Mouse (Mus musculus): ENCODE measurements around the gene A930018P22Rik. TPM values are rescaled to one million over a fixed set of nuclear protein-coding genes. Genes with fewer than 3 reads are reported as not detected.
A peak's percentile ranks its signal among the peaks of the same experiment; 100 is the strongest.
"Not testable (repeated sequence)": the region's sequence is repeated elsewhere in the genome, so short reads cannot be mapped to it uniquely, and the experiment has no call there.

A930018P22Rik gene
- polyA plus RNA-seq, 1 experiment from 2014 or later = 0.24 TPM

DNA sequence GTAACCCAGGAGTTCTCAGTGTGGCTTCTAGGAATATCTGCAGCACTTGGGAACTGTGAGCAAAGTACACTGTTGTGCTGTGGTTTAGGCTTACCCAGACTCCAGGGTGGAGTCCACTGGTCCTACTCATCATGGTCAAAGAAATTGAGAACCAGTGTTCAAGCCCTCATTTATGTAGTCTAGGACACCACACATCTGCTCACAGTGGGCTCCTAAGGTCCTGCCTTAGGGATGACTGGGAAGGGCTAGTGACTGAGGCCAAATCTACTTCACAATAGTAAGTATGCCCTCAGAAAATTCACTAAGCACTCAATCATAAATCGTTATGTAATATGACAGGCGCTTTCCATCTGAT lies 23.4 kb upstream of the A930018P22Rik start:
- no peak overlapping the region for H3K27ac ChIP-seq

DNA sequence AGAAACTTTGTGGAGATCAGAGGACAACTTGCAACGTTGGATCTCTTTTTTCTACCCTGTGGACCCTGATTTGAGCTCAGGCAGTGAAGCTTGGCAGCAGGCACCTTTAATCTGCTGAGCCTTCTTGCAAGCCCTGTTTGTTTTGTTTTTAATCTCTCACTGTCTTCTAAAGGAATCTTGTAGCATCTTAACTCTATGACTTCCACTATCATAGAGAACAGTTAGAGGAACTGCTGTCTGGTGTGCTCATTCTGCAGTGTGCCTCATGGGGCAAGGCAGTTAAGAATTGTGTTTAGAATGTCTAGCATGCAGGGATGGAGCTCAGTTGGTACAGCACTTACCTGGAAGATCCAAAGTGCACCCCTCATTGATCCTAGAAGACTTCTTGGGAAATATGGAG lies 22.6 kb upstream of the A930018P22Rik start:
- Histone ChIP-seq H3K4me3 (replicated peaks) (no peak overlapping the region), H3K4me2 (replicated peaks) (no peak overlapping the region), H3K36me3 (no peaks in the 10 kb centered on the region), H3K27ac (no peak overlapping the region), H3K4me1 (replicated peaks) (peaks cover 4% of the 10 kb centered on the region; the same call in 1 of the 2 replicates), H3K9ac (no peak overlapping the region), H3K9me3 (no peaks in the 10 kb centered on the region), H3K27me3 (replicated peaks) (no peaks in the 10 kb centered on the region)
- 49% methylated on average over 1 of the region's 1 CpGs for WGBS
- no peak for ATAC-seq

More for the DNA sequence above, 23.4 kb upstream of the A930018P22Rik start:
- Histone ChIP-seq H3K4me3 (replicated peaks) (no peak overlapping the region), H3K4me2 (replicated peaks) (no peak overlapping the region), H3K36me3 (no peaks in the 10 kb centered on the region), H3K4me1 (replicated peaks) (peaks cover 4% of the 10 kb centered on the region; the same call in 1 of the 2 replicates), H3K27me3 (replicated peaks) (no peaks in the 10 kb centered on the region), H3K9me3 (no peaks in the 10 kb centered on the region), H3K9ac (no peak overlapping the region)
- 90% methylated on average over 2 of the region's 2 CpGs for WGBS
- ATAC-seq = no peak

DNA sequence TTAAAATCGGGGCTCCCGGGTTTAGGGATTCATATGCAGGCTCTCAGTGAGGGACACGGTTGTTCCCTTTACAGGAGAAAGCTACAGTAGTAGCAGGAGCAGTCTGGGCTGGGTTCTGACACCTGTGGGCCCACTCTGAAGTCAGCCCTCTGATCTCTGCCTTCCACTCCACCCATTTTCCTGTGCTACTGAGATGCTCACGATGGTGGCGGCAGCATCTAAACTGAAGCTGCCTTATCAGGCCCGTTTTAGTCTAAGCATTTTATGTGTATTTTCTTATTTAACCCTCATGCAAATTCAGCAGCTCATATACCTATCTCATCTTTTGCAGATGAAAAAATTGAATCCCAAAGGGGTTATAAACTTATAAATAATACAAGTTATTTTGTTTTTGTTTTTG lies 17.8 kb upstream of the A930018P22Rik start:
- H3K27me3 ChIP-seq (replicated peaks) = no peaks in the 10 kb centered on the region

DNA sequence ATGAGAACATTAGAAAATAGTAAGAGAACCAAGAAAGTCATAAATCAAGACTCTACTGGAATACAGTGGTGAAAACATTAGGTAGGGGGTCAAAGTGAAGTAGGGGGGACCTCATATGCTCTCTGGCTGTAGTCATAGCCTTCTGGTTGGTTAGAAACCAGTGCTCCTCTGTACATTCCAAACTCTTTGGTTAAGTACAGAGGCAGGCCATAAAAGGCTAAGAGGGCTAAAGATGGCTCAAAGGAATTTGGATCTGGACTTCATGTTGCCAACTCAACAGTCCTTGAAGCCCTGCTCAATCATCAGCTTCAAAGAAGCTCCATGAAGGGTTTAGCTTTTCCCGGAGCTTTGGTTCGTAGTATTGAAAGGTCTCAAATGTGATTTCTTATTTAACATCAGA lies 13.5 kb upstream of the A930018P22Rik start:
- not testable (repeated sequence) for H3K4me1 ChIP-seq (replicated peaks)
- WGBS = 74% methylated on average over 2 of the region's 2 CpGs

More for the DNA sequence above, 17.8 kb upstream of the A930018P22Rik start:
- ATAC-seq = no peak
- Histone ChIP-seq H3K9ac (no peak overlapping the region), H3K36me3 (no peaks in the 10 kb centered on the region), H3K4me3 (replicated peaks) (no peak overlapping the region), H3K9me3 (no peaks in the 10 kb centered on the region), H3K4me2 (replicated peaks) (no peak overlapping the region), H3K27ac (no peak overlapping the region), H3K4me1 (replicated peaks) (0 out of 2 replicates have a peak, but pooled peaks cover 3% of the 10 kb centered on the region)
- WGBS = 88% methylated on average over 6 of the region's 6 CpGs

DNA sequence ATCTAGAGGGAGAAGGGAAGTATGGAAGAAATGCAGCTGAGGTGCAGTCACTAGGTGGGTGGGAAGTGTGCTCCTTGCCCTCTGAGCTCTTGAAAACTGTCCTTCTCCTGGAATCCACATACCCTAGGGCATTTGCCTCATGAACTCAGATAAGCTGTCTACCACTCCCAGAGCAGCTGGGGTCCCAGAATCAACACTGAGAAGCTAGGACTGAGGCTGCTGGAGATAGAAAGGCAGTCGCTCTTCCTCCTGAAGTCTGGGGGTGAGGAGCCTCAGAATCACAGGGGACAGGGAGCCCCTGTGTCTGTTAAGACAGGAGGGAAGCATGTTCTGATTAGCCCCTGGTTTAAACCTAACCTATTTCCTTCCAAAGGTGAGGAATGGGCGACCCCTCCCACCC lies 13.0 kb upstream of the A930018P22Rik start:
- WGBS = 63% methylated on average over 2 of the region's 2 CpGs
- Histone ChIP-seq H3K4me1 (replicated peaks) (0 out of 2 replicates have a peak, but pooled peaks cover 3% of the 10 kb centered on the region), H3K27ac (no peak overlapping the region), H3K27me3 (replicated peaks) (no peaks in the 10 kb centered on the region), H3K4me3 (replicated peaks) (no peak overlapping the region), H3K36me3 (no peaks in the 10 kb centered on the region), H3K4me2 (replicated peaks) (no peak overlapping the region), H3K9me3 (no peaks in the 10 kb centered on the region), H3K9ac (no peak overlapping the region)
- ATAC-seq = peak; percentile 29; the same call in 1 of the 2 replicates

More for the DNA sequence above, 13.5 kb upstream of the A930018P22Rik start:
- not testable (repeated sequence) for H3K36me3 ChIP-seq; H3K27ac ChIP-seq; H3K4me3 ChIP-seq (replicated peaks); ATAC-seq; H3K9me3 ChIP-seq; H3K4me2 ChIP-seq (replicated peaks); H3K27me3 ChIP-seq (replicated peaks); H3K9ac ChIP-seq

DNA sequence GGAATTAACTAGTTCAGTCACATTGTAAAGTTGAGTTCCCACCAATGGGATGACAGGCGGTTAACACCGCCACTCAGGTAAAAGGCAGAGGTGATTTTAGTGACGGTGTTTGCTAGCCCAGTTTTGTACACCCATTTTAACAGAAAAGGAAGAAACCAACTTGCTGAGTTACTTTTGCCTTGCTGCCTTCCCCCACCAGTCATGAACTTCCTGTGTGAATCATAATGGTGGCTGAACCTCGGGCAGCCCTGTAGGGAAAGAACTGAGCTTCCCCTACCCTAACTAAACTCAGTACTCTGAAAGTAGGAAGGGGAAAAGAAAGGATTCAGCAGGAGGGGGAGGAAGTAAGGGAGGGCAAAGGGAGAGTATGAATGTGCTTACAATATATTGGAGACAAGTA lies 12.5 kb upstream of the A930018P22Rik start:
- Histone ChIP-seq H3K27me3 (replicated peaks) (no peaks in the 10 kb centered on the region), H3K4me3 (replicated peaks) (no peak overlapping the region), H3K9me3 (no peaks in the 10 kb centered on the region), H3K4me1 (replicated peaks) (0 out of 2 replicates have a peak, but pooled peaks cover 3% of the 10 kb centered on the region), H3K36me3 (no peaks in the 10 kb centered on the region), H3K4me2 (replicated peaks) (no peak overlapping the region), H3K27ac (no peak overlapping the region), H3K9ac (no peak overlapping the region)
- WGBS = 77% methylated on average over 4 of the region's 4 CpGs
- ATAC-seq = no peak

DNA sequence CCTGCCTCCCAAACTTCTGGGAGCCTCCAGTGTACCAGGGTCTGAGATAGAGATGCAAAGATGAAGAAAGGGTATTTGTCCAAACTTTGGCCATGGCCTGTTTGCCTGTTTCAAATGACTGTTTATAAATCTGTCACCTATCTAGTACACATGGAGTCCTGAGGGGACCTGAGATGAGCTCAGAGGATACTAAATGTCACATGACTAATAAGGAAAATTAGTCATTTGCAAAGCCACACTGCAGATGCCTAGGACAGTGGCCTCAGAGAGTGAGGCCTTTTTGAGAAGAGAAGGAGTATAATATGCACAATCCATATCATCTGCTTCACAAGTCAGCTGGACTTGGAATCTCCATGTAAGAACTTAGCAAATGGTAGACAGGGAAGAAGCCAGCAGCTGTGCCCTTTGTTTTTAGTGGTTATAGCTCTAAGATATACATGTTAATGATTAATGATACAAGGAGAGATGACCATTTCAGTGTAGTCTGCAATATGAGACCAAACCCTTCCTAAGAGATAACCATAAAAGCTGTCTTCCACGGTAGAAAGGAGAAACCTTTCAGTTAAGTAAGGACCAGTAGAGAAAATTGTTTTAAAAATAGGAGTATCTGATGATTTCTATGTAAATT lies 11.3 kb upstream of the A930018P22Rik start:
- H3K27ac ChIP-seq; H3K9ac ChIP-seq; H3K4me1 ChIP-seq (replicated peaks); H3K36me3 ChIP-seq; H3K9me3 ChIP-seq; H3K4me3 ChIP-seq (replicated peaks); H3K27me3 ChIP-seq (replicated peaks); H3K4me2 ChIP-seq (replicated peaks): not testable (repeated sequence)
- WGBS = no CpG with 5 or more reads among the region's 1 CpGs
- peak; percentile 86 for ATAC-seq

DNA sequence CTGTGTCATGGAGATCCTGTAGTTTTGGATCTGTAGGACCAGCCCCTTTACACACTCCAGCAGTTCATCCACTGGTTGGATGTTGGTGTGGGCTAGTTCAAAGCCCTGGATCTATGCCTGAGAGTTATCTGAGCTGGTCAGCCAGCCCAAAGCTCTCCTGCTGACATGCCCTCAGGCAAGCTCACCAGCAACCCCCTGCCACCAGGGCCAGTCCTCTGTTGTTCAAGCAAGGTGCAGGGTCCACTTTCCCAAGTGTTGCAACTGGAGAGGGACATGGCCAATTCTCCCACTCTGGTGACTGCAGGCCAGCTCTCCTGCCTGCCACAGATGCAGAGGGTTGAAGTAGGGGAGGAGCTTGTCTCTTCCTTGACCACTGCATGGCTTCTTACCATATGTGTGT lies 9.0 kb upstream of the A930018P22Rik start:
- H3K4me3 ChIP-seq (replicated peaks); H3K9ac ChIP-seq; H3K4me1 ChIP-seq (replicated peaks); ATAC-seq; H3K4me2 ChIP-seq (replicated peaks); H3K27ac ChIP-seq; H3K36me3 ChIP-seq; H3K27me3 ChIP-seq (replicated peaks); H3K9me3 ChIP-seq: not testable (repeated sequence)

DNA sequence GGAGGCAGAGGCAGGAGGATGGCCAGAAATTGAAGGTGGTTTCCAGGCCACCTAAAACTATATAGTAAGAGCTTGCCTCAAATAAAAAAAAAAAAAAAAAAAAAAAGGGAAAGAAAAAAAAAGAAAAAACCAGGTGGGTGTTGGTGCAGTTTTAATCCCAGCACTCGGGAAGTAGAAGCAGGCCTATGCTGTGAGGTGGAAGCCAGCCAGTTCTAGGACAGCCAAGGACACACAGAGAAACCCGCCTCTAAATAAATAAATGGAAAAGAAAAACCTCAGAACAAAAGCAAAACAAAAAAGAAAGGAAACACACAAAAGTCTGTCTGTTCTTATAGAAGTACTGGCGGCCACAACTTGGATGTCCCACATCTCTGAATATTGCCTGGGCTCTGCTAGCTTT lies 7.7 kb upstream of the A930018P22Rik start:
- 84% methylated on average over 3 of the region's 3 CpGs for WGBS
- no peaks in the 10 kb centered on the region for H3K36me3 ChIP-seq

DNA sequence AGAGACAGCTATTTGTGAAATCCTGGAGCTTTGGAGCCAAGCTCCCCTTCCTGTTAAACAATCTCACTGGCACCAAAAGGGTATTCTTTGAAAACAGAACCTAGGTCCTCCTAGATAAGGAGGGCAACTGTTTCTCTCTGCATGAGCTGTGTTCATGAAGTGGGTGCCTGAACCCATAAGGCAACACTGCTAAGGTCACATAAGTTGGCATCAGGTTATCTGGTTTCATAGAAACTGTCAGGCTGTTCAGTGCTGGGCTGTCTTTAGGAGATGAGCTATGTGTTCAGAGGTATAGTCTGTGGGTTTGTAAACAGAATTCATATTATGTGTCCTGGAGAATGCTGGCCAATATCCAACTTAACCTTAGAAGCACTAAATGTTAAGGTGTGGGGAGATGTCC lies 5.4 kb upstream of the A930018P22Rik start:
- H3K9ac ChIP-seq; H3K4me1 ChIP-seq (replicated peaks); ATAC-seq; H3K27me3 ChIP-seq (replicated peaks); H3K36me3 ChIP-seq; H3K9me3 ChIP-seq; H3K4me3 ChIP-seq (replicated peaks); H3K4me2 ChIP-seq (replicated peaks); H3K27ac ChIP-seq: not testable (repeated sequence)

More for the DNA sequence above, 7.7 kb upstream of the A930018P22Rik start:
- Histone ChIP-seq H3K4me1 (replicated peaks) (no peaks in the 10 kb centered on the region), H3K4me2 (replicated peaks) (no peak overlapping the region), H3K27me3 (replicated peaks) (no peaks in the 10 kb centered on the region), H3K4me3 (replicated peaks) (no peak overlapping the region), H3K27ac (no peak overlapping the region), H3K9ac (no peak overlapping the region), H3K9me3 (no peaks in the 10 kb centered on the region)
- no peak for ATAC-seq

DNA sequence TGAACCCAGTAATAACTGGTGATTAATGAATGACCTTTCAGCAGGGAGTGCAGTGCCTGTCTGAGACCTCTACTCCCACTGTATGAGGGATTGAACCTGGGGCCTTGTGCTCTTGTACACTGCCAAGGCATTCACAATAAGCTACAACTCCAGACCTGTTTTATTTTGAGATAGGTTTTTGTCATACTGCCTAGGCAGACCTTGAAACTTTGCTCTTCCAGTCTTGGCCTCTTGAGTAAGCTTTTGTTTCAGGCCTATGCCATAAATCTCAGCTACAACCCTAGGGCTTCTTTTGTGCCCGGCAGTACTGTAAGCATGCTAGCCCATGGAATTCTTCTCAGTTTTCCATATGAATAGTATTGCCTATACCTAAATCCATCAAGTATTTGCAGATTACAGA lies 3.5 kb upstream of the A930018P22Rik start:
- no peaks in the 10 kb centered on the region for H3K27me3 ChIP-seq (replicated peaks)
- H3K27ac ChIP-seq = no peak overlapping the region
- no peak overlapping the region for H3K4me2 ChIP-seq (replicated peaks)
- whole genome bisulfite sequencing = 40% methylated on average over 1 of the region's 1 CpGs
- H3K36me3 ChIP-seq = no peaks in the 10 kb centered on the region
- H3K4me1 ChIP-seq (replicated peaks) = peaks cover 12% of the 10 kb centered on the region
- no peak overlapping the region for H3K4me3 ChIP-seq (replicated peaks)
- no peak for ATAC-seq
- H3K9me3 ChIP-seq = no peaks in the 10 kb centered on the region
- H3K9ac ChIP-seq = no peak overlapping the region

DNA sequence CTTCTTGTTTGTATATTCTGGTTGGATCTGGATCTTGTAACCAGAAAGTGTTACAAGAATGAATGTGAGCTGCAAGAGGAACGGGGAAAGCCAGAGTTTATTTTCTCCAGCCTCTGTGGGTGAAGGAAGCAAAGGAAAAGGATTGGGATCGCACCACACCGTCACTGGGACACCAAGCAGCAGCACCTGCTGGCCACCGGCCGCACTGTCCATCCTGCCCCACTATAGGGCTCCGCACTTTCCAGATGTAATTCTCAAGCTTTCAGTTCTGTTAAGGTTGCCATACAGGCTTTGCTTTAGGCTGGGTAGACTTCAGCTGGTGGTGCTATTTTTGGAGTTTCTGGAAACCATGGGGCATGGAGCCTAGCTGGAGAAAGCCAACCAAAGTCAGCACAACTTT lies 2.3 kb upstream of the A930018P22Rik start:
- Histone ChIP-seq H3K4me1 (replicated peaks) (peaks cover 12% of the 10 kb centered on the region), H3K4me2 (replicated peaks) (no peak overlapping the region), H3K36me3 (no peaks in the 10 kb centered on the region), H3K4me3 (replicated peaks) (no peak overlapping the region), H3K27ac (peak overlapping the region; percentile 62), H3K9me3 (no peaks in the 10 kb centered on the region), H3K27me3 (replicated peaks) (no peaks in the 10 kb centered on the region), H3K9ac (no peak overlapping the region)
- 43% methylated on average over 6 of the region's 6 CpGs for WGBS
- ATAC-seq = no peak

DNA sequence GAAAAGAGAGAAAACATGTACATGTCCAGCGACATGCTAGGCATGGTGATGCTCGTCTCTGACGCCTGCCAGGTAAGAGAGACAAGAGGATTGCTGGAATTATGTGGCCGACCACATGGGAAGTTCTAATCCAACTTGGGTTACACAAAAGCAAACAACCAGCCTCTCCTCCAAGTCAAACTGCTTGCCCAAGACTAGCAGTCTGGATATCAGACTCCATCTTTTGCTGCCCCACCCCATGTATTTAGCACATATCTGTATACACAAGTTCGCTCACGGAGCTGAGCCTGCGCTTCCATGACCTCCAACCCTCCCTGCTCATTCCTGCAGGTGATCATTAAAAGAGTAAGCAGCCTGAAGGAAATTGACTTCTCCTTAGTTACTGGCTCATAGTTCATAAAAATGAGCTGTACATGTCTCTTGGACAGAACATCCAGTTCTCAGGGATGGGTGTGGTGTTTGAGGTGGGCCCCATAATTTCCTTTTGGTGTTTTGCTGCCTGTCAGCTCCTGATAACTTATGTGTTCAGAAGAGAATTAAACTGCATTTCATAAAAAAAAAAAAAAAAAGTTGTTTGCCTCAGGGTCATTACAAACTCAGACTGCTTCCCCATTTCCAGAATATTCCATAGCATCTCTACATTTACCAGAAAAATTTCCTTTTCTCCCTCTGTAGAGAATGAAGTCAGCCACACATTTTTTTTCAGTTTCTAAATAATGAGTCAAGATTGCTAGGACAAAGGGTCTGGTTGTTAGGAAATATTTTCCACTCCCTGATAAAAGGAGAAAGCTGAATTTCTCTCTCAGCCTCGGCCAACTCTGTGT lies 676 bp upstream of the A930018P22Rik start:
- H3K9me3 ChIP-seq = no peaks in the 10 kb centered on the region
- peaks cover 12% of the 10 kb centered on the region for H3K4me1 ChIP-seq (replicated peaks)
- H3K36me3 ChIP-seq = no peaks in the 10 kb centered on the region
- no peak overlapping the region for H3K9ac ChIP-seq
- peak overlapping the region; percentile 52 for H3K27ac ChIP-seq
- H3K27me3 ChIP-seq (replicated peaks) = no peaks in the 10 kb centered on the region
- H3K4me3 ChIP-seq (replicated peaks) = peak overlapping the region; percentile 57
- peak; percentile 39 for ATAC-seq
- WGBS = 65% methylated on average over 8 of the region's 8 CpGs
- peak overlapping the region; percentile 88 for H3K4me2 ChIP-seq (replicated peaks)
